Comparison of ENCODE assay signal across 22 mouse cellular contexts in genomic region chr17:50530089-50530488, GRCm38 (mm10). TPM values are rescaled to one million over a fixed set of nuclear protein-coding genes. Genes with fewer than 3 reads are reported as not detected.
DNase-seq lines count a peak whose midpoint lies in the region; ATAC-seq and TF ChIP-seq lines count a peak whose summit lies in the region.
"Had no signal": no experiment of that assay in that cellular context is flagged by ENCODE, and none has a peak within 500 bp of the region (broad histone marks: within the 10 kb centered on the region; RNA-seq: fewer than 3 reads in every experiment).

No protein-coding gene starts in this region.

- peaks cover 18% of the 10 kb centered on the region for H3K4me1 ChIP-seq in bone marrow, adult 2 months (ENCODE audit: control insufficient read depth, insufficient read depth, low read length)
- H3K4me1 ChIP-seq: hindbrain, embryonic 12.5 days; limb, embryonic 15.5 days had no signal

- ATAC-seq in erythroblast, adult 5-6 weeks (replicated peaks; ENCODE audit: low FRiP score, poor library complexity, severe bottlenecking), result peak; percentile 46
- peak; percentile 54; the same call in 1 of the 2 replicates for ATAC-seq in monocyte, adult 5-6 weeks (replicated peaks; ENCODE audit: insufficient number of reproducible peaks, low FRiP score, low TSS enrichment, poor library complexity, severe bottlenecking)
- ATAC-seq: midbrain, embryonic 13.5 days had no signal

- TF ChIP-seq CTCF in bone marrow, adult 2 months (IDR thresholded peaks at IDR 0.05; ENCODE audit: control insufficient read depth, insufficient read depth, low read length), result no peak

- WGBS in bone marrow, adult 2 months, result 67% methylated on average over 8 of the region's 8 CpGs

- H3K4me3 ChIP-seq in bone marrow, adult 2 months (replicated peaks; ENCODE audit: control insufficient read depth, low read depth, low read length), result no peak overlapping the region
- H3K4me3 ChIP-seq: embryonic facial prominence, embryonic 10.5 days; forebrain, embryonic 12.5 days; heart, embryonic 10.5 days; hindbrain, embryonic 12.5 days; limb, embryonic 15.5 days; midbrain, embryonic 13.5 days; myocyte had no signal

- no peak for TF ChIP-seq POLR2A in bone marrow, adult 2 months (IDR thresholded peaks at IDR 0.05; ENCODE audit: borderline replicate concordance, control insufficient read depth, low read depth, low read length)

- DNase-seq in layer of hippocampus, adult 9-11 months, result peak; percentile 60
- DNase-seq in layer of hippocampus, postnatal 10 days (ENCODE audit: low spot score in 2 of 2), result no peak
- DNase-seq in thymus, postnatal 10 days (ENCODE audit: low spot score in 2 of 2), result no peak
- DNase-seq in lung, postnatal 25 days (ENCODE audit: low spot score), result no peak
- DNase-seq: adrenal gland, postnatal 10 days; cerebellum, adult 11-12 months; gastrocnemius, postnatal 36 days; kidney, postnatal 36 days; lung, adult 2 months; lung, postnatal 36 days; right cerebral cortex, postnatal 25 days had no signal

- peak overlapping the region; percentile 61 for H3K27ac ChIP-seq in bone marrow, adult 2 months (ENCODE audit: control insufficient read depth, insufficient read depth, low read depth, low read length, poor library complexity)
- H3K27ac ChIP-seq: embryonic facial prominence, embryonic 10.5 days; forebrain, embryonic 12.5 days; heart, embryonic 10.5 days; hindbrain, embryonic 12.5 days; limb, embryonic 15.5 days; midbrain, embryonic 13.5 days; stomach, postnatal 0 days had no signal

RNA-seq across cellular contexts. Expression of gene Plcl2, which starts 20.9 kb away (rescaled TPM):
- total RNA-seq in layer of hippocampus, postnatal 10 days (2021), result 10 to 100 TPM; 51.9 to 56.6 TPM
- polyA plus RNA-seq in bone marrow, adult 2 months (2011; ENCODE audit: insufficient read depth, insufficient read length, low replicate concordance, missing spikeins), result 29.5 and 33.4 TPM in 2 replicates
- total RNA-seq in erythroblast, adult 5-6 weeks (2015; ENCODE audit: low replicate concordance), result 97.0 and 109 TPM in 2 replicates
- total RNA-seq in erythroblast, adult 5-6 weeks (2017; ENCODE audit: low replicate concordance), result 129 and 135 TPM in 2 replicates
- total RNA-seq in monocyte, adult 5-6 weeks (2017), result 49.4 to 60.9 TPM (median 59.0 TPM) in 3 replicates
